Comparison of ENCODE assay signal across 12 mouse cellular contexts in genomic region chr1:161233226-161233839, GRCm38 (mm10). TPM values are rescaled to one million over a fixed set of nuclear protein-coding genes. Genes with fewer than 3 reads are reported as not detected.
DNase-seq lines count a peak whose midpoint lies in the region; ATAC-seq and TF ChIP-seq lines count a peak whose summit lies in the region.
"Had no signal": no experiment of that assay in that cellular context is flagged by ENCODE, and none has a peak within 500 bp of the region (broad histone marks: within the 10 kb centered on the region; RNA-seq: fewer than 3 reads in every experiment).

No protein-coding gene starts in this region.

- WGBS in embryonic facial prominence, embryonic 13.5 days = 58% methylated on average over 13 of the region's 13 CpGs
- WGBS in embryonic facial prominence, embryonic 10.5 days = 88% methylated on average over 13 of the region's 13 CpGs
- WGBS in lung, adult 2 months = 67% methylated on average over 13 of the region's 13 CpGs

- no peak for TF ChIP-seq POLR2A in lung, adult 2 months (IDR thresholded peaks at IDR 0.05; ENCODE audit: borderline replicate concordance, extremely low read depth, low read depth, low read length)

- no peak overlapping the region for H3K4me3 ChIP-seq in embryonic facial prominence, embryonic 13.5 days
- H3K4me3 ChIP-seq in embryonic facial prominence, embryonic 10.5 days = no peak overlapping the region
- H3K4me3 ChIP-seq in lung, adult 2 months (replicated peaks; ENCODE audit: extremely low read depth, low read depth, low read length) = no peak overlapping the region
- H3K4me3 ChIP-seq: heart, adult 2 months had no signal

- H3K9ac ChIP-seq in embryonic facial prominence, embryonic 13.5 days = no peak overlapping the region

- 0 out of 2 replicates have a peak, but pooled peaks have one; percentile 32 for ATAC-seq in embryonic facial prominence, embryonic 13.5 days (ENCODE audit: insufficient number of reproducible peaks, insufficient read depth, low FRiP score, low TSS enrichment, low read depth)
- 0 out of 2 replicates have a peak, but pooled peaks have one; percentile 24 for ATAC-seq in megakaryocyte, adult 5-6 weeks (ENCODE audit: poor library complexity, severe bottlenecking)

- H3K27me3 ChIP-seq in embryonic facial prominence, embryonic 13.5 days = no peaks in the 10 kb centered on the region
- no peaks in the 10 kb centered on the region for H3K27me3 ChIP-seq in embryonic facial prominence, embryonic 10.5 days (replicated peaks; ENCODE audit: low read depth, poor library complexity, severe bottlenecking)

- no peaks in the 10 kb centered on the region for H3K9me3 ChIP-seq in embryonic facial prominence, embryonic 13.5 days
- H3K9me3 ChIP-seq in embryonic facial prominence, embryonic 10.5 days = no peaks in the 10 kb centered on the region

- peaks cover 11% of the 10 kb centered on the region for H3K36me3 ChIP-seq in embryonic facial prominence, embryonic 13.5 days
- peaks cover 45% of the 10 kb centered on the region for H3K36me3 ChIP-seq in embryonic facial prominence, embryonic 10.5 days (replicated peaks)

- DNase-seq in embryonic facial prominence, embryonic 10.5 days (ENCODE audit: low spot score) = no peak
- peak; percentile 53 for DNase-seq in kidney, postnatal 10 days
- no peak for DNase-seq in kidney, adult 11 months
- peak; percentile 49 for DNase-seq in lung, postnatal 10 days
- no peak for DNase-seq in lung, adult 2 months
- no peak for DNase-seq in right cerebral cortex, postnatal 36 days (ENCODE audit: low spot score in 2 of 2)
- DNase-seq: cerebellum, adult 8-10 months; heart, adult 2 months; heart, postnatal 36 days had no signal

- peak overlapping the region; percentile 5; the same call in 1 of the 2 replicates for H3K27ac ChIP-seq in embryonic facial prominence, embryonic 13.5 days
- H3K27ac ChIP-seq in embryonic facial prominence, embryonic 10.5 days (replicated peaks) = no peak overlapping the region
- H3K27ac ChIP-seq: heart, adult 2 months; macrophage had no signal

- TF ChIP-seq CTCF in lung, adult 2 months (IDR thresholded peaks at IDR 0.05; ENCODE audit: insufficient read depth, low read length) = no peak

- H3K4me1 ChIP-seq in embryonic facial prominence, embryonic 13.5 days = peaks cover 12% of the 10 kb centered on the region; the same call in 1 of the 2 replicates
- no peaks in the 10 kb centered on the region for H3K4me1 ChIP-seq in embryonic facial prominence, embryonic 10.5 days
- H3K4me1 ChIP-seq in lung, adult 2 months (ENCODE audit: control insufficient read depth, insufficient read depth, low read length) = no peaks in the 10 kb centered on the region

- H3K4me2 ChIP-seq in embryonic facial prominence, embryonic 13.5 days = peak overlapping the region; percentile 26; the same call in 1 of the 2 replicates

RNA-seq across cellular contexts. Expression of gene Prdx6, which starts 17.7 kb away (rescaled TPM):
- polyA plus RNA-seq in embryonic facial prominence, embryonic 13.5 days (2015; fragmentation: Nextera tagmentation; extraction: Ambion mirVana) = 386 and 412 TPM in 2 replicates
- 783 and 804 TPM in 2 replicates for polyA plus RNA-seq in embryonic facial prominence, embryonic 10.5 days (2016; fragmentation: Nextera tagmentation; extraction: Ambion mirVana)
- 304 and 466 TPM in 2 replicates for polyA plus RNA-seq in lung, adult 2 months (2012; rRNA removed)
- 161 and 201 TPM in 2 replicates for total RNA-seq in megakaryocyte, adult 5-6 weeks (2015)
- 213 and 226 TPM in 2 replicates for total RNA-seq in megakaryocyte, adult 5-6 weeks (2017)

Comparison
In these comparisons a context has a peak if more than half of its experiments do, and no peak if none do; other contexts are left out.
1. DNase-seq: peak in kidney, postnatal 10 days (single experiment) and lung, postnatal 10 days (single experiment); none in embryonic facial prominence, embryonic 10.5 days (single experiment), kidney, adult 11 months (single experiment), lung, adult 2 months (single experiment) and right cerebral cortex, postnatal 36 days (0 of 2).